ENCODE assay signal across 7 mouse cellular contexts in the genomic region with DNA sequence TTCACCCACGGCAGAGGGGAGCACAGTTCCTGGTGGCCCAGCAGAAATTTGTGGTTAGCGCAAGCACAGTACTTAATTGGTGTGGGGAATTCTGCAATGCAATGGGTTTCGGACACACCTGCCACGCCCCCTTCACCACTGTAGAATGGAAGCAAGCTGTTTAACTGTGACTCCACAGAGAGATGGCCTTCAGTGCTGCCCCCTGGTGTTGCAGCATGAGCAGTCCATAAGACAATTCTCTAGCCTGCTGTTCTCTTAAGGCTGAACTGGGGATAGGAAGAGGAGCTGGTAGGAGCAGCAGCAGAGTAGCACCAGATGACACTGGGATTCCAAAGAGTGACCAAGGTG.
DNase-seq lines count a peak whose midpoint lies in the region; ATAC-seq and TF ChIP-seq lines count a peak whose summit lies in the region.

No protein-coding gene starts in this region.

- peak; percentile 62 for ATAC-seq in intestine, embryonic 14.5 days (replicated peaks; ENCODE audit: low FRiP score, low TSS enrichment, low read depth)
- peak; percentile 75; the same call in 1 of the 2 replicates for ATAC-seq in stomach, embryonic 14.5 days (ENCODE audit: insufficient number of reproducible peaks, insufficient read depth, low FRiP score, low read depth)

- no peak overlapping the region for H3K27ac ChIP-seq in cortical plate, adult 2 months (ENCODE audit: insufficient read depth, low read length)
- H3K27ac ChIP-seq in intestine, embryonic 14.5 days (ENCODE audit: low read depth): no peak overlapping the region
- no peak overlapping the region for H3K27ac ChIP-seq in midbrain, embryonic 10.5 days (replicated peaks)
- no peak overlapping the region for H3K27ac ChIP-seq in stomach, embryonic 14.5 days (ENCODE audit: low read length)

- TF ChIP-seq POLR2A in cortical plate, adult 2 months (IDR thresholded peaks at IDR 0.05; ENCODE audit: extremely low read depth, insufficient read depth, low read length): no peak

- no peaks in the 10 kb centered on the region for H3K9me3 ChIP-seq in intestine, embryonic 14.5 days (ENCODE audit: control insufficient read depth, low read length)
- H3K9me3 ChIP-seq in midbrain, embryonic 10.5 days (replicated peaks): no peaks in the 10 kb centered on the region
- H3K9me3 ChIP-seq in stomach, embryonic 14.5 days (ENCODE audit: control insufficient read depth, low read depth, low read length): no peaks in the 10 kb centered on the region

- DNase-seq in adrenal gland, postnatal 25 days: peak; percentile 77
- DNase-seq in gastrocnemius, adult 8-10 months (ENCODE audit: low spot score in 2 of 2): peak; percentile 36 to 40
- peak; percentile 83 for DNase-seq in intestine, embryonic 14.5 days (ENCODE audit: low spot score)
- DNase-seq in left cerebral cortex, postnatal 10 days (ENCODE audit: extremely low spot score in 1 of 2, low spot score in 2 of 2): peak; percentile 74 to 88
- DNase-seq in midbrain, embryonic 10.5 days (ENCODE audit: low spot score): peak; percentile 67

- no peak overlapping the region for H3K9ac ChIP-seq in intestine, embryonic 14.5 days (ENCODE audit: low read length)
- H3K9ac ChIP-seq in stomach, embryonic 14.5 days (replicated peaks; ENCODE audit: low read depth, low read length): no peak overlapping the region

- H3K4me2 ChIP-seq in intestine, embryonic 14.5 days (ENCODE audit: low read length): no peak overlapping the region
- no peak overlapping the region for H3K4me2 ChIP-seq in stomach, embryonic 14.5 days (replicated peaks; ENCODE audit: low read depth, low read length)

- peak; percentile 84 for TF ChIP-seq CTCF in cortical plate, adult 2 months (IDR thresholded peaks at IDR 0.05; ENCODE audit: extremely low read depth, insufficient read depth, low read length)

- H3K36me3 ChIP-seq in intestine, embryonic 14.5 days (ENCODE audit: control insufficient read depth, insufficient read depth, low read length): no peaks in the 10 kb centered on the region
- no peaks in the 10 kb centered on the region for H3K36me3 ChIP-seq in midbrain, embryonic 10.5 days
- H3K36me3 ChIP-seq in stomach, embryonic 14.5 days (ENCODE audit: control insufficient read depth, insufficient read depth, low read length): no peaks in the 10 kb centered on the region

- H3K27me3 ChIP-seq in intestine, embryonic 14.5 days (replicated peaks; ENCODE audit: control insufficient read depth, insufficient read depth, low read length): no peaks in the 10 kb centered on the region
- H3K27me3 ChIP-seq in midbrain, embryonic 10.5 days (ENCODE audit: low read depth, poor library complexity, severe bottlenecking): no peaks in the 10 kb centered on the region
- H3K27me3 ChIP-seq in stomach, embryonic 14.5 days (ENCODE audit: control insufficient read depth, insufficient read depth, low read length): no peaks in the 10 kb centered on the region

- 45% methylated on average over 4 of the region's 4 CpGs for WGBS in intestine, embryonic 14.5 days
- 55% methylated on average over 4 of the region's 4 CpGs for WGBS in midbrain, embryonic 10.5 days
- WGBS in stomach, embryonic 14.5 days: 50% methylated on average over 4 of the region's 4 CpGs

- intact Hi-C loops in left cerebral cortex, postnatal 10 days (cut with DNase I): loop anchor here (10.0 kb wide), 1 partner anchor 329 kb away; no protein-coding TSS in a partner anchor

- H3K4me1 ChIP-seq in cortical plate, adult 2 months (ENCODE audit: control insufficient read depth, insufficient read depth, low read length): no peaks in the 10 kb centered on the region
- no peaks in the 10 kb centered on the region for H3K4me1 ChIP-seq in intestine, embryonic 14.5 days (replicated peaks; ENCODE audit: control insufficient read depth, insufficient read depth, low read length)
- H3K4me1 ChIP-seq in midbrain, embryonic 10.5 days: peaks cover 4% of the 10 kb centered on the region; the same call in 1 of the 2 replicates
- H3K4me1 ChIP-seq in stomach, embryonic 14.5 days (ENCODE audit: control insufficient read depth, insufficient read depth, low read length): no peaks in the 10 kb centered on the region

- no peak overlapping the region for H3K4me3 ChIP-seq in cortical plate, adult 2 months (ENCODE audit: insufficient read depth, low read length)
- no peak overlapping the region for H3K4me3 ChIP-seq in intestine, embryonic 14.5 days (ENCODE audit: low read depth, low read length)
- H3K4me3 ChIP-seq in midbrain, embryonic 10.5 days: 0 out of 2 replicates have a peak overlapping the region, but pooled peaks have one; percentile 11
- no peak overlapping the region for H3K4me3 ChIP-seq in stomach, embryonic 14.5 days (ENCODE audit: low read depth, low read length)
